Mouse (Mus musculus) spleen, adult 2 months (tissue): ENCODE measurements around the gene Cirbp.

Experiments
- CTCF ChIP-seq: fragments of 200-500 bp; IDR thresholded peaks from 2 replicates; pipeline ENCODE4 v1.5.1; 2011; ENCODE audit warnings: mild to moderate bottlenecking, inconsistent platforms; ENCODE audit not compliant: insufficient read depth, insufficient read length, insufficient replicate concordance; ENCODE audit errors: extremely low read depth
- POLR2A ChIP-seq: fragments of 200-500 bp; IDR thresholded peaks from 2 replicates; pipeline ENCODE4 v1.6.1; 2011; ENCODE audit warnings: low read depth, low read length, inconsistent platforms

DNA sequence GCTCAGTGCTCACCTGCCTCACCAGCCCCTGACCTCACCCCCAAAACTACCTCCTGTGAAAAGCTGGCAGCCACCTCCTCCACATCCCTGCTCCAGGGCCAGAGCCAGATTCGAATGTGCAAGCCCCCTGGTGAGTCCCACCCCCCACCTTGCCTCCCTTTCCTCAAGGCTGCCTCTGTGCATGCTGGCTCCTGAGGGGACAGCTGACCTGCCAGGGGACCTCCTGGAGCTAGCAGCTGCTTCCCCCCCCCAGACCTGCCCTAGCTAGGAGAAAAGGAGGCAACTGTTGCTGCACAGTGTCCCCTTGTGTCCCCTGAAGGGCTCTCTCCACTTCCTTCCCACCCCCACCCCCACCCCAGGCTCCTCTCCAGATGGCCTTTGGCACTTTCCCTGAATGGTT, 10.5 kb upstream of the Cirbp start:
- TF ChIP-seq CTCF = no peak
- TF ChIP-seq POLR2A = no peak
